Mouse (Mus musculus): ENCODE measurements at regions not wholly inside any gene's neighbourhood (a gene's known extent, or its start where the extent isn't known, plus 50 kb on each side); places are given as distances from the start of the nearest gene placed in this dataset.

- Histone ChIP-seq H3K4me2 (ENCODE audit: low read depth, low read length) (no peak overlapping the region), H3K9ac (replicated peaks; ENCODE audit: low read depth, low read length) (no peak overlapping the region), H3K4me3 (ENCODE audit: low read depth, low read length) (no peak overlapping the region), H3K4me1 (ENCODE audit: control insufficient read depth, insufficient read depth) (no peaks in the 10 kb centered on the region), H3K9me3 (replicated peaks; ENCODE audit: control insufficient read depth, low read length) (no peaks in the 10 kb centered on the region), H3K36me3 (replicated peaks; ENCODE audit: control insufficient read depth, insufficient read depth, low read length) (no peaks in the 10 kb centered on the region), H3K27ac (ENCODE audit: low read depth) (no peak overlapping the region), H3K27me3 (ENCODE audit: control insufficient read depth, insufficient read depth, low read length) (no peaks in the 10 kb centered on the region)
- 79% methylated on average over 3 of the region's 3 CpGs for WGBS
- no peak for TF ChIP-seq CTCF (IDR thresholded peaks at IDR 0.05; ENCODE audit: low read depth)
- TF ChIP-seq EP300 (IDR thresholded peaks at IDR 0.05; ENCODE audit: low read depth): no peak
- DNase-seq (ENCODE audit: low spot score): no peak
- no peak for ATAC-seq (ENCODE audit: insufficient read depth, low read depth)
These were observed 2615.7 kb downstream of the Poteg start for GRCm38 (mm10) chr8:30063148-30063547.

GRCm38 (mm10) chr8:30077726-30078125, 2630.3 kb downstream of the Poteg start:
- no peak overlapping the region for H3K9ac ChIP-seq (replicated peaks; ENCODE audit: low read depth, low read length)
- no peaks in the 10 kb centered on the region for H3K9me3 ChIP-seq (replicated peaks; ENCODE audit: control insufficient read depth, low read length)
- H3K36me3 ChIP-seq (replicated peaks; ENCODE audit: control insufficient read depth, insufficient read depth, low read length): no peaks in the 10 kb centered on the region
- H3K4me1 ChIP-seq (ENCODE audit: control insufficient read depth, insufficient read depth): no peaks in the 10 kb centered on the region
- H3K4me3 ChIP-seq (ENCODE audit: low read depth, low read length): no peak overlapping the region
- ATAC-seq (ENCODE audit: insufficient read depth, low read depth) (no peak), DNase-seq (ENCODE audit: low spot score) (no peak)
- H3K4me2 ChIP-seq (ENCODE audit: low read depth, low read length): no peak overlapping the region
- H3K27ac ChIP-seq (ENCODE audit: low read depth): no peak overlapping the region
- H3K27me3 ChIP-seq (ENCODE audit: control insufficient read depth, insufficient read depth, low read length): no peaks in the 10 kb centered on the region
- TF ChIP-seq EP300 (IDR thresholded peaks at IDR 0.05; ENCODE audit: low read depth) (no peak), CTCF (IDR thresholded peaks at IDR 0.05; ENCODE audit: low read depth) (no peak)

DNA sequence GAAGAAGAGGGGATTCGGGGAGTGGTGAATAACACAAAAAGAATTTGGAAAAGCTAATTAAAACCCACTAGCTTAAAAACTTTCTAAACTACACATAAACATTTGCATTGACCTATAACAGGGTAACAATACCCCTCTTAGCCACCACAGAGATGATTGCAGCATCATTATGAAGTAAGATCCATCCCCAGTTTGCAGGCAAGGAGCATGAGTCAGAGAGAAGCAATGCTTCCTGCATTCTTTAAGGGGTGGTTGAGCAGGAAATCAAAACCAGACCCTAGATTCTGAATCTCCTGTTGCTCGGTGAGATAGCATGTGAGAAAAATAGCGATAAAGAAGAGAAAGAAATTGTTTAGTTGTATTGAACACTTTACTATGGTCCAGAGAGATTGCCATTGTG, 2680.3 kb downstream of the Poteg start:
- Histone ChIP-seq H3K4me1 (ENCODE audit: control insufficient read depth, insufficient read depth) (no peaks in the 10 kb centered on the region), H3K27me3 (ENCODE audit: control insufficient read depth, insufficient read depth, low read length) (no peaks in the 10 kb centered on the region), H3K9ac (replicated peaks; ENCODE audit: low read depth, low read length) (no peak overlapping the region), H3K4me3 (ENCODE audit: low read depth, low read length) (no peak overlapping the region), H3K9me3 (replicated peaks; ENCODE audit: control insufficient read depth, low read length) (no peaks in the 10 kb centered on the region), H3K36me3 (replicated peaks; ENCODE audit: control insufficient read depth, insufficient read depth, low read length) (no peaks in the 10 kb centered on the region), H3K4me2 (ENCODE audit: low read depth, low read length) (no peak overlapping the region), H3K27ac (ENCODE audit: low read depth) (no peak overlapping the region)
- ATAC-seq (ENCODE audit: insufficient read depth, low read depth): no peak
- TF ChIP-seq EP300 (IDR thresholded peaks at IDR 0.05; ENCODE audit: low read depth) (no peak), CTCF (IDR thresholded peaks at IDR 0.05; ENCODE audit: low read depth) (no peak)
- WGBS: 49% methylated on average over 3 of the region's 3 CpGs
- no peak for DNase-seq (ENCODE audit: low spot score)

DNA sequence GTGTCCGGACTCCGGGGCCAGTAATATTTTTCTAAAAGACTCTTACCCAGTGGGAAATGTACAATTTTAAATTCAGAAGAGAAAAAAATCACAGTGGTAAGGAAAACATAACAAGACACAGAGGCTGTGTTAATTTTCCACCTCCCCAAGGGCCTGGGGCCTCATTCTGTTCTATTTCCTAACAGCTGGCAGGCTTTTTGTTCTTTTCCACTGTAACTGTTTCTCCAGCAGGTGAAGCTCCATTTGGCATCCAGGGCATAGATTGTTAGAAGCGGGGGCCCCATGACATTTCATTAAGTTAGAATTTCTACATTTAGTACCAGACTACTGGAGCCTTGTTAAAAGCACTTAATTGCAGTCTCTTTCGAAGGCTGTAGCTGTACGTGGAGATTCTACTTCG, 2687.5 kb downstream of the Poteg start:
- Histone ChIP-seq H3K27me3 (ENCODE audit: control insufficient read depth, insufficient read depth, low read length) (no peaks in the 10 kb centered on the region), H3K4me1 (ENCODE audit: control insufficient read depth, insufficient read depth) (no peaks in the 10 kb centered on the region), H3K9ac (replicated peaks; ENCODE audit: low read depth, low read length) (no peak overlapping the region), H3K9me3 (replicated peaks; ENCODE audit: control insufficient read depth, low read length) (no peaks in the 10 kb centered on the region), H3K36me3 (replicated peaks; ENCODE audit: control insufficient read depth, insufficient read depth, low read length) (no peaks in the 10 kb centered on the region), H3K4me3 (ENCODE audit: low read depth, low read length) (no peak overlapping the region), H3K4me2 (ENCODE audit: low read depth, low read length) (no peak overlapping the region), H3K27ac (ENCODE audit: low read depth) (no peak overlapping the region)
- no peak for ATAC-seq (ENCODE audit: insufficient read depth, low read depth)
- no peak for DNase-seq (ENCODE audit: low spot score)
- TF ChIP-seq CTCF (IDR thresholded peaks at IDR 0.05; ENCODE audit: low read depth) (no peak), EP300 (IDR thresholded peaks at IDR 0.05; ENCODE audit: low read depth) (no peak)
- 72% methylated on average over 6 of the region's 6 CpGs for WGBS

DNA sequence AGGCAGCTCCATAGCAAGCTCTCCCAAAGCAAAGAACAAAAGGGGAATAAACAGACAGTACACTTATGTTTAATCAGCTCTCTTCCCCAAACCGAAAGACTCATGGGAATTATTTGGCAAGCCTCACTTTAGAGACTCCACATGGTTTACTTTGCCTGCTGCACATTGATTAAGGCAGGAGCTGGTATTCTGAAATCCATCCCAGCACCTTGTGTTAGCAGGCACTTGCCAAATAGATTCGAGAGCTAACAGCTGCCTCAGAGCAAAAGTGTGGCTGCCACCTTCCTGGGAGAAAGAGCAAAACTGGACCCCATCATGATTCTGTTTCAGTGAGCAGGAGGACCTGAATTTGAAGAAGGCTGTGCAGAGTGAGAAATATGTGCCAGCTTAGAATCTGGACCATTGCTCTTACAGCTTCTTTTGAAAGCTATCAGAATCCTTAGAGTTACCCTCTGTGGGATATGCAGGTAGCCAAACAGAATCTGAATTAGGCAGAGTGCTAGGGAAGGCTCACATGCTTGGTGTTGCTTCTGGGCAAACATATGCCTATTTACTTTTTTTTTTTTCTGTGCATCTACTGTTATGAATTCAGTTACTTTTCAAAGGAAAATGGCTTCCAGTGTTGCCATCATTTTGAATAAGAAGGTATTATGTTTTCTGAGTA, 2703.8 kb downstream of the Poteg start:
- Histone ChIP-seq H3K9ac (replicated peaks; ENCODE audit: low read depth, low read length) (no peak overlapping the region), H3K27me3 (ENCODE audit: control insufficient read depth, insufficient read depth, low read length) (no peaks in the 10 kb centered on the region), H3K4me3 (ENCODE audit: low read depth, low read length) (no peak overlapping the region), H3K4me2 (ENCODE audit: low read depth, low read length) (no peak overlapping the region), H3K4me1 (ENCODE audit: control insufficient read depth, insufficient read depth) (no peaks in the 10 kb centered on the region), H3K9me3 (replicated peaks; ENCODE audit: control insufficient read depth, low read length) (no peaks in the 10 kb centered on the region), H3K36me3 (replicated peaks; ENCODE audit: control insufficient read depth, insufficient read depth, low read length) (no peaks in the 10 kb centered on the region), H3K27ac (ENCODE audit: low read depth) (no peak overlapping the region)
- no peak for DNase-seq (ENCODE audit: low spot score)
- TF ChIP-seq EP300 (IDR thresholded peaks at IDR 0.05; ENCODE audit: low read depth) (no peak), CTCF (IDR thresholded peaks at IDR 0.05; ENCODE audit: low read depth) (no peak)
- whole genome bisulfite sequencing: 54% methylated on average over 2 of the region's 2 CpGs
- no peak for ATAC-seq (ENCODE audit: insufficient read depth, low read depth)

- Histone ChIP-seq H3K4me1 (ENCODE audit: control insufficient read depth, insufficient read depth) (no peaks in the 10 kb centered on the region), H3K4me3 (ENCODE audit: low read depth, low read length) (no peak overlapping the region), H3K27me3 (ENCODE audit: control insufficient read depth, insufficient read depth, low read length) (no peaks in the 10 kb centered on the region), H3K9ac (replicated peaks; ENCODE audit: low read depth, low read length) (no peak overlapping the region), H3K36me3 (replicated peaks; ENCODE audit: control insufficient read depth, insufficient read depth, low read length) (no peaks in the 10 kb centered on the region), H3K4me2 (ENCODE audit: low read depth, low read length) (no peak overlapping the region), H3K9me3 (replicated peaks; ENCODE audit: control insufficient read depth, low read length) (no peaks in the 10 kb centered on the region), H3K27ac (ENCODE audit: low read depth) (no peak overlapping the region)
- 67% methylated on average over 4 of the region's 4 CpGs for WGBS
- TF ChIP-seq CTCF (IDR thresholded peaks at IDR 0.05; ENCODE audit: low read depth) (no peak), EP300 (IDR thresholded peaks at IDR 0.05; ENCODE audit: low read depth) (no peak)
- no peak for DNase-seq (ENCODE audit: low spot score)
- no peak for ATAC-seq (ENCODE audit: insufficient read depth, low read depth)
These were observed 2705.5 kb downstream of the Poteg start for GRCm38 (mm10) chr8:30152921-30153320.

Measured in heart, postnatal 0 days (tissue).